Mouse (Mus musculus) hindbrain, postnatal 0 days (tissue): ENCODE measurements around the gene Clip2. TPM values are rescaled to one million over a fixed set of nuclear protein-coding genes. Genes with fewer than 3 reads are reported as not detected.
A peak's percentile ranks its signal among the peaks of the same experiment; 100 is the strongest.

Experiments used
- ATAC-seq: fragments of 200-750 bp; cut with Nextera tagmentation; 2 replicates; pipeline ENCODE4 v1.8.0; 2017; ENCODE audit warnings: mild to moderate bottlenecking, moderate TSS enrichment, moderate library complexity
- DNase-seq: peaks from one replicate; pipeline ENCODE4 v3.0.0-alpha.2; 2015; ENCODE audit warnings: low spot score
- H3K27ac ChIP-seq: fragments of 300-500 bp; sonication (generic); 2 replicates; pipeline ENCODE4 v1.5.1; 2014; ENCODE audit warnings: mild to moderate bottlenecking
- H3K27me3 ChIP-seq: fragments of 300-500 bp; sonication (generic); 2 replicates; pipeline ENCODE4 v1.6.1; 2014; ENCODE audit warnings: low read length, mixed read lengths; ENCODE audit not compliant: insufficient read depth
- H3K36me3 ChIP-seq: fragments of 300-500 bp; sonication (generic); 2 replicates; pipeline ENCODE4 v1.6.1; 2014; ENCODE audit warnings: low read length, mixed read lengths; ENCODE audit not compliant: insufficient read depth
- H3K4me1 ChIP-seq: fragments of 300-500 bp; sonication (generic); 2 replicates; pipeline ENCODE4 v1.6.1; 2014; ENCODE audit warnings: antibody characterized with exemption, low read length, mixed read lengths; ENCODE audit not compliant: insufficient read depth
- H3K4me2 ChIP-seq: fragments of 300-500 bp; sonication (generic); 2 replicates; pipeline ENCODE4 v1.6.1; 2014; ENCODE audit warnings: low read depth, mild to moderate bottlenecking, low read length, moderate library complexity, mixed read lengths
- H3K4me3 ChIP-seq: fragments of 300-500 bp; sonication (generic); 2 replicates; pipeline ENCODE4 v1.5.1; 2014; ENCODE audit warnings: low read length
- H3K9ac ChIP-seq: fragments of 300-500 bp; sonication (generic); replicated peaks from 2 replicates; pipeline ENCODE4 v1.6.1; 2014; ENCODE audit warnings: mild to moderate bottlenecking, low read length, moderate library complexity, mixed read lengths
- H3K9me3 ChIP-seq: fragments of 300-500 bp; sonication (generic); 2 replicates; pipeline ENCODE4 v1.6.1; 2016; ENCODE audit warnings: low read length, mixed read lengths
- CTCF ChIP-seq: IDR thresholded peaks from 2 replicates; pipeline ENCODE4 v1.5.1; 2016; ENCODE audit warnings: antibody characterized with exemption, control low read depth, low read depth
- WGBS: fragments of 180-500 bp; shearing (Covaris S2); extraction: QIAGEN DNeasy Blood & Tissue Kit; methylation state at CpG from one replicate; pipeline ENCODE4 v1.1.7; 2014; 5-methylcytosine and 5-hydroxymethylcytosine counted together
- polyA plus RNA-seq: library from polyadenylated mRNA; unstranded; fragments of >200 nt; fragmentation: Nextera tagmentation; extraction: Ambion mirVana; gene quantifications from 2 replicates; pipeline ENCODE4 v1.2.1, GENCODE M21; 2015
- total RNA-seq: library from RNA; depleted of rRNA; stranded (reverse); fragments of >200 nt; gene quantifications from 2 replicates; pipeline ENCODE4 v1.2.3, GENCODE M21; 2014

Clip2 gene
- total and polyA plus RNA-seq, 2 experiments from 2014 or later, result 10.7 to 133 TPM

- no peak overlapping the region for H3K4me3 ChIP-seq
- 81% methylated on average over 4 of the region's 4 CpGs for WGBS
These were observed 56.4 kb downstream of the Clip2 start for GRCm38 (mm10) chr5:134495796-134496195.

GRCm38 (mm10) chr5:134494142-134494541, 58.1 kb downstream of the Clip2 start:
- Histone ChIP-seq H3K27ac (no peak overlapping the region), H3K36me3 (peaks cover 45% of the 10 kb centered on the region), H3K9ac (no peak overlapping the region), H3K4me3 (no peak overlapping the region), H3K9me3 (no peaks in the 10 kb centered on the region), H3K4me2 (no peak overlapping the region), H3K4me1 (no peaks in the 10 kb centered on the region), H3K27me3 (no peaks in the 10 kb centered on the region)
- DNase-seq (peak; percentile 91), ATAC-seq (peak; percentile 69)
- peak; percentile 98 for TF ChIP-seq CTCF
- 51% methylated on average over 11 of the region's 11 CpGs for WGBS

More at GRCm38 (mm10) chr5:134495796-134496195, 56.4 kb downstream of the Clip2 start:
- Histone ChIP-seq H3K9me3 (no peaks in the 10 kb centered on the region), H3K9ac (no peak overlapping the region), H3K4me1 (no peaks in the 10 kb centered on the region), H3K4me2 (no peak overlapping the region), H3K36me3 (peaks cover 40% of the 10 kb centered on the region), H3K27me3 (no peaks in the 10 kb centered on the region), H3K27ac (no peak overlapping the region)
- ATAC-seq (no peak), DNase-seq (no peak)
- TF ChIP-seq CTCF, result no peak

- TF ChIP-seq CTCF, result no peak
- H3K27ac ChIP-seq, result no peak overlapping the region
- ATAC-seq (no peak), DNase-seq (no peak)
- H3K4me1 ChIP-seq, result no peaks in the 10 kb centered on the region
- H3K36me3 ChIP-seq, result peaks cover 45% of the 10 kb centered on the region
- no peak overlapping the region for H3K4me3 ChIP-seq
- no peaks in the 10 kb centered on the region for H3K27me3 ChIP-seq
- no peak overlapping the region for H3K9ac ChIP-seq
- H3K9me3 ChIP-seq, result no peaks in the 10 kb centered on the region
- 97% methylated on average over 4 of the region's 4 CpGs for WGBS
- H3K4me2 ChIP-seq, result no peak overlapping the region
These were observed 59.3 kb downstream of the Clip2 start for GRCm38 (mm10) chr5:134492956-134493355.

- DNase-seq, result peak; percentile 94
- H3K4me3 ChIP-seq, result no peak overlapping the region
- no peak overlapping the region for H3K9ac ChIP-seq
- 26% methylated on average over 18 of the region's 18 CpGs for WGBS
- H3K4me2 ChIP-seq, result no peak overlapping the region
- no peaks in the 10 kb centered on the region for H3K27me3 ChIP-seq
- H3K27ac ChIP-seq, result peak overlapping the region; percentile 22; the same call in 1 of the 2 replicates
- H3K9me3 ChIP-seq, result no peaks in the 10 kb centered on the region
- peaks cover 36% of the 10 kb centered on the region for H3K36me3 ChIP-seq
- no peaks in the 10 kb centered on the region for H3K4me1 ChIP-seq
- ATAC-seq, result peak; percentile 60
- peak; percentile 99 for TF ChIP-seq CTCF
These were observed 60.4 kb downstream of the Clip2 start for GRCm38 (mm10) chr5:134491712-134492417.

- peaks cover 29% of the 10 kb centered on the region; the same call in 1 of the 2 replicates for H3K36me3 ChIP-seq
- TF ChIP-seq CTCF, result no peak
- H3K4me2 ChIP-seq, result no peak overlapping the region
- no peaks in the 10 kb centered on the region for H3K4me1 ChIP-seq
- no peak overlapping the region for H3K4me3 ChIP-seq
- H3K27me3 ChIP-seq, result no peaks in the 10 kb centered on the region
- no peak overlapping the region for H3K9ac ChIP-seq
- H3K9me3 ChIP-seq, result no peaks in the 10 kb centered on the region
- WGBS, result 90% methylated on average over 2 of the region's 2 CpGs
- ATAC-seq (no peak), DNase-seq (no peak)
- H3K27ac ChIP-seq, result no peak overlapping the region
These were observed 61.0 kb downstream of the Clip2 start for GRCm38 (mm10) chr5:134491206-134491605.

GRCm38 (mm10) chr5:134490465-134490864, 61.8 kb downstream of the Clip2 start:
- peaks cover 22% of the 10 kb centered on the region; the same call in 1 of the 2 replicates for H3K36me3 ChIP-seq
- H3K9me3 ChIP-seq, result no peaks in the 10 kb centered on the region
- H3K4me1 ChIP-seq, result no peaks in the 10 kb centered on the region
- no peak overlapping the region for H3K9ac ChIP-seq
- ATAC-seq (no peak), DNase-seq (no peak)
- 86% methylated on average over 12 of the region's 12 CpGs for WGBS
- peak; percentile 72 for TF ChIP-seq CTCF
- no peak overlapping the region for H3K4me2 ChIP-seq
- no peak overlapping the region for H3K27ac ChIP-seq
- no peak overlapping the region for H3K4me3 ChIP-seq
- H3K27me3 ChIP-seq, result no peaks in the 10 kb centered on the region

- 29% methylated on average over 9 of the region's 9 CpGs for WGBS
- no peaks in the 10 kb centered on the region for H3K9me3 ChIP-seq
- no peak overlapping the region for H3K4me3 ChIP-seq
- no peaks in the 10 kb centered on the region for H3K27me3 ChIP-seq
- H3K27ac ChIP-seq, result no peak overlapping the region
- H3K9ac ChIP-seq, result no peak overlapping the region
- DNase-seq (peak; percentile 76), ATAC-seq (no peak)
- H3K4me2 ChIP-seq, result no peak overlapping the region
- peak; percentile 66 for TF ChIP-seq CTCF
- peaks cover 15% of the 10 kb centered on the region; the same call in 1 of the 2 replicates for H3K36me3 ChIP-seq
- H3K4me1 ChIP-seq, result no peaks in the 10 kb centered on the region
These were observed 62.7 kb downstream of the Clip2 start for GRCm38 (mm10) chr5:134489583-134489982.
